Mouse (Mus musculus) cerebellum, postnatal 36 days (tissue): Measurements from ENCODE around the gene Zswim9.

Source experiments
- DNase-seq, 2 experiments: peaks; one replicate each; pipeline ENCODE4 v3.0.0; 2021 to 2022; ENCODE audit warnings: mixed read lengths in 2 of 2

Gene Zswim9

DNA sequence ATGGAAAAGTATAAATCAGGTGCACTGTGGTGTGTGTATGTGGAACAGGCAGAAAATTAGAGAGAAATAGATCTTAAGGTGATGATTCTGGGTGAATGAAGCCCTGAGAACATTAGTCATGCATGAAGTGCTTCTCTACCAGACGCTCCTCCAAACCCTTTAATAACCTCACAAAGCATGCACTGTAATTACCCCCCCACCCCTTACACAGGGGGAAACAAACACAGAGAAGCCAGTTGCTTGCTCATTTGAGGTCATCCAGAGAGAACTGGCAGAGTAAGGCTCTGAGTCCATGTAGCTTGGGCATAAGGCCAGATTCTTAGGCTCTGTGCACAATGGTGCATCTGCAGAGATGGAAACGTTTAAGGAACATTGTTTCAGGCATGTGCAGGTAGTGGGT, 14.1 kb downstream of the Zswim9 start:
- no peak for DNase-seq

DNA sequence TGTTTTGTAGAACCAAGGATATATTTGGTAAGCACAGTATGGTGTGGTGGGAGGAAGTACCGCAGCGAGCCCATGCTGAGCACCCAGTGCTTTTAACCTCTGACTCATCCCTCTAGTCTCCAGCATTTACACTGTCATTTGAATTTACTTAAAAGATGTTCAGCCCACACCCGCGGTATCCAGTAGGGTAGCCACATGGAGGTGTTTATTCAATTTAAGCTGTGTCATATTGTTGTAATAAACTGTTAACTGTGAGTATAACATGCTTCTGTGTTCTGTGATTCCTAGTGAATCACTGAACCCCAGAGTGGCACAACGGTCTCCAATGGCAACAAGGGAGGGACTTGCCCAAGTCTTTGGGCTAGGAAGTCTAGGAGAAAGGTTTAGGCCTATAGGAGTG, 14.7 kb downstream of the Zswim9 start:
- no peak for DNase-seq

DNA sequence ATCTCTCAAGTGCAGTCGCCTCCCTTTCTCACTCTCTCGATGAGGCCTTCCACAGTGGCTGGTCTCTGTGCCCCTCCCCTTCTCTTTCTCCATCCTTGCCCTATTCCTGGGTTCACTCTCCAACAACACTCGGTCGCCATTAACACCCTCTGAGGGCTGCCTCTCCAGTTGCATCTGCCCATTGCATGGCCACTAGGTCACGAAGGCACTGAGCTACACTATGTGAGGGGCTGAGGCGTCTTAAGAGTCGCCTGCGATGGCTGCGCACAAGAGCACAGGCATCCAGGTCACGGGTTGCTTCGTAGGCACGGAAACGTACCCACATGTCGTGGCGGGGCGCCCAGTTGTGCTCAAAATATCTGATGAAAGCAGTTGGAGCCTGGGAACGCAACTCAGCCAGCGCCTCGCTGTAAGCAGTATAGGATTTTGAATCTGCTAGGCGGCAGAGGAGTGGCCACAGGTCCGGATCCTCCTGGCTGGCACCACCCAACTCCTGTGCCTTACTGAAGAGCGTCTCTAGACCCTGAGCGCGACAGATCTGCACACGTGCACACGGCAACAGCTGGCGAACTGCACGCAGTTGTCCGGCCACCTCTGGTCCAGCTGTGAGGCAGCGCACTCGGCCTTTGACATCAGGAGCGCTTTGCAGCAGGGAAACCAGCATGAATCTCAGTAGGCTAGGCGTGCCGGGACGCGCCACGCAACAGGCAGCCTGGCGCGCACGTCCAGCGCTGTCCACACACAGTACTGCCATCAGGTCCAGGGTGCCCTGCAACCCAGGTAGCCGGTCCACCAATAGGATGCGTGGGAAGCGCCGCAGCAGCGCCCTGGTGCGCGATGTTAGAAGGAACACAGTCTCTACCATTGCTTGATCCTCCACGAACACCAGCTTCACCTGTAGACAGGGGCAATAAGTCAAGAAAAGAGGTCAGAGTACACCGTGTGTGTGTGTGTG, 17.5 kb downstream of the Zswim9 start:
- no peak for DNase-seq

DNA sequence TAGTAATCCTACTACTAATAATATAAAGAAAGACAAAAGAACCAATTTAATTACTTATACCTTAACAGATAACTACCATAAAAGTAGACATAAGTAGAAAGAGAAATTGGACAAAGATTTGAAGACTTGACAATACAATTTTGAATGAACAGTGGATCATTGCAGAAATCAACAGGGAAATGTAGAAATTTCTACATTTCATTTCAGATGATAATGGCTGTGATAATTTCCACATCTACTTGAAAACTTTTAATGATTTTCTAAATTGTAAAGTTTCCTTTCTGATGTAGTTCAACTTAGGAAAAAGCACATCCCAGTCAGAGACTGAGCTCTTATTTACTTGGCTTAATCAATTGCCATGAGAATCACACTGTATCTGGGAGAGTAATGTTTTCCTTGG, 65.8 kb downstream of the Zswim9 start, which contains the start of gene Vmn1r89:
Gene Vmn1r89, plus strand, starts transcription at position 301 of the 400 bp plus-strand sequence.
- no peak for DNase-seq
